Mouse (Mus musculus) limb, embryonic 14.5 days (tissue): ENCODE data around the gene Nsun7. TPM values are rescaled to one million over a fixed set of nuclear protein-coding genes. Genes with fewer than 3 reads are reported as not detected.

Source experiments
- ATAC-seq: fragments of 200-750 bp; cut with Nextera tagmentation; 2 replicates; pipeline ENCODE4 v1.8.0; 2017; ENCODE audit warnings: low read depth, moderate number of reproducible peaks, moderate TSS enrichment; ENCODE audit not compliant: low FRiP score
- DNase-seq: peaks from one replicate; pipeline ENCODE4 v3.0.0-alpha.2; 2015; ENCODE audit warnings: low spot score
- H3K27ac ChIP-seq: fragments of 300-500 bp; sonication (generic); replicated peaks from 2 replicates; pipeline ENCODE4 v1.5.1; 2014; ENCODE audit warnings: low read depth, mild to moderate bottlenecking, low read length, moderate library complexity, mixed read lengths
- H3K27me3 ChIP-seq: fragments of 300-500 bp; sonication (generic); 2 replicates; pipeline ENCODE4 v1.6.1; 2014; ENCODE audit warnings: low read length, mixed read lengths; ENCODE audit not compliant: control insufficient read depth, insufficient read depth
- H3K36me3 ChIP-seq: fragments of 300-500 bp; sonication (generic); 2 replicates; pipeline ENCODE4 v1.6.1; 2014; ENCODE audit warnings: mild to moderate bottlenecking, low read length, moderate library complexity, mixed read lengths; ENCODE audit not compliant: control insufficient read depth, insufficient read depth
- H3K4me1 ChIP-seq: fragments of 300-500 bp; sonication (generic); 2 replicates; pipeline ENCODE4 v1.6.1; 2014; ENCODE audit warnings: antibody characterized with exemption, low read length, mixed read lengths; ENCODE audit not compliant: control insufficient read depth, insufficient read depth
- H3K4me2 ChIP-seq: fragments of 300-500 bp; sonication (generic); replicated peaks from 2 replicates; pipeline ENCODE4 v1.6.1; 2014; ENCODE audit warnings: low read depth, mild to moderate bottlenecking, low read length, moderate library complexity; ENCODE audit not compliant: severe bottlenecking
- H3K4me3 ChIP-seq: fragments of 300-500 bp; sonication (generic); replicated peaks from 2 replicates; pipeline ENCODE4 v1.5.1; 2014; ENCODE audit warnings: low read length
- H3K9ac ChIP-seq: fragments of 300-500 bp; sonication (generic); 2 replicates; pipeline ENCODE4 v1.6.1; 2014; ENCODE audit warnings: mild to moderate bottlenecking, low read depth, low read length, moderate library complexity; ENCODE audit not compliant: severe bottlenecking
- H3K9me3 ChIP-seq: fragments of 300-500 bp; sonication (generic); 2 replicates; pipeline ENCODE4 v1.6.1; 2016; ENCODE audit warnings: low read length; ENCODE audit not compliant: control insufficient read depth
- POLR2A ChIP-seq: fragments of 200-500 bp; IDR thresholded peaks from 2 replicates; pipeline ENCODE4 v1.8.0; 2012; ENCODE audit warnings: inconsistent platforms, mild to moderate bottlenecking, moderate library complexity, borderline replicate concordance; ENCODE audit not compliant: insufficient read depth, insufficient read length; ENCODE audit errors: extremely low read depth
- WGBS: fragments of 180-500 bp; shearing (Covaris S2); extraction: QIAGEN DNeasy Blood & Tissue Kit; methylation state at CpG from one replicate; pipeline ENCODE4 v1.1.7; 2014; 5-methylcytosine and 5-hydroxymethylcytosine counted together
- polyA plus RNA-seq, 2 experiments: library from polyadenylated mRNA; depleted of rRNA in 1 of 2; stranded (reverse) in 1 of 2; unstranded in 1 of 2; fragments of >200 nt; fragmentation: Nextera tagmentation in 1 of 2; extraction: Ambion mirVana in 1 of 2; gene quantifications; 2 replicates each; pipeline versions ENCODE4 v1.2.1 to v1.2.3; 2012 to 2014

The Nsun7 gene
- 2.2 and 2.4 TPM in 2 replicates for polyA plus RNA-seq (2012; rRNA removed)
- 0.33 and 0.80 TPM in 2 replicates for polyA plus RNA-seq (2014; fragmentation: Nextera tagmentation; extraction: Ambion mirVana)

- Histone ChIP-seq H3K27me3 (no peaks in the 10 kb centered on the region), H3K36me3 (no peaks in the 10 kb centered on the region), H3K4me3 (peak within 1 kb of the TSS; percentile 63), H3K4me2 (peak within 1 kb of the TSS; percentile 92), H3K9ac (peak within 1 kb of the TSS; percentile 76), H3K9me3 (no peaks in the 10 kb centered on the region), H3K4me1 (no peaks in the 10 kb centered on the region), H3K27ac (no peak within 1 kb of the TSS)
- 2% methylated on average over 43 of the region's 44 CpGs for WGBS
- ATAC-seq (peak; percentile 76), DNase-seq (peak; percentile 45)
- no peak for TF ChIP-seq POLR2A
Observed at GRCm38 (mm10) chr5:66259756-66260448, at the start of gene Nsun7. TSS of gene Nsun7 (plus strand) at chr5:66259897.

DNA sequence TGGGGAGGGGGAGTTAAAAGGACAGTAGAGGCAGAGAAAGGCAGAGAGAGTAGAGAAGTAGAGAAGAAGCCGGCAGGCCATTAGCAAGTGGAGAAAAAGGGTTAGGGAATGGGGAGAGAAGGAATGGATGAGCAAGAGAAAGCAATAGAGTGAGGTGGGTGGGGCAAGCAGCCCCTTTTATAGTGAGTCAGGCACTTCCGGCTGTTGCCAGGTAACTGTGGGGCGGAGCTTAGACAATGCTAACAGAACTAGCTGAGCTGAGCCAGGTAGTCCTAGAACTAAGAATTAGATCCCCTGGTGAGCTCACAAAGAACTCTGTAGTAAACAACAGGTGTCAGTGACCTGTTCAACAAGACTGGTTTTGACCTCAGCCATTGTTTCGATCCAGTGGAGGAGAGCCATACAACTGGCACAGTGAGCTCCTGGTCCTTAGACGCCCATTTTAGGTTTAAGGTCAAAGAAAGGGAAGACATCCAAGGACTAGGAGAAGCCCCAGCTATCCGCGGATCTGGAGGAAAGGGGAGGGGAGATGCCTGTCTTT is 45.2 kb upstream of the Nsun7 start:
- Histone ChIP-seq H3K9me3 (no peaks in the 10 kb centered on the region), H3K27me3 (no peaks in the 10 kb centered on the region), H3K27ac (no peak overlapping the region), H3K36me3 (no peaks in the 10 kb centered on the region), H3K9ac (no peak overlapping the region), H3K4me1 (peaks cover 11% of the 10 kb centered on the region; the same call in 1 of the 2 replicates), H3K4me3 (no peak overlapping the region), H3K4me2 (no peak overlapping the region)
- no peak for DNase-seq
- no peak for ATAC-seq
- WGBS, result 71% methylated on average over 7 of the region's 7 CpGs
- no peak for TF ChIP-seq POLR2A

DNA sequence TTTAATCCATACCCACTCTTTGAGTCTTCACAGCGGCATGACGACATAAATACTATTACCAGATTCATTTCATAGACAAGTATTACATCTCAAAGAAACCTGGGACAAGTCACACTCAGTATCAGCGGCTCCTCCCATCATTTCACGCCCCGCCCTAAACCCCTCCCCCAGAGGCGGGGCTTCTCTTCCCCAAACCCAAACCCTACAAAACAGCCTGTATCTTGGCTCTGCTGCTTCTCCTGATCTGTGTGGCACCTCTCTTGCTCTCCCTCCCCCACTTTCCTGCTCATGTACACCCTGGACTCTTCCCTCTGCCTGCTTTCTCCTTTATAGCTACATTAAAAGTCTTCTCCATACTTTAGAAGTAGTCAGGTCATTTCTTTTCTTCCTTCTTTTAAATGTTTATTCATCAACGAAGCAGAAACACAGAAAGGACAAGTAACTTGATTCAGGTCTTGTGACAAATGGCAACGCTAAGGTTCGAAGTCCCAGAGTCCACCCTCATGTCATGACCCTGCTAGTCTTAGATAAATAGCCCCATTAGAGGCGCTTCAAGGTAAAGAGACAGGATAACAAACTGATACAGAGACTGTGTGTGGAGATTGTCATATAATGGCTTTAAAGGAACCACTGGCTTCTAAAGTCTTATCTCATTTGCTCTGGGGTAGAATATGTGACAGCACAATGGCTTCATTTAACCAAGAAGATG is 44.0 kb upstream of the Nsun7 start:
- ATAC-seq (no peak), DNase-seq (no peak)
- TF ChIP-seq POLR2A, result no peak
- Histone ChIP-seq H3K4me3 (no peak overlapping the region), H3K4me1 (peaks cover 11% of the 10 kb centered on the region; the same call in 1 of the 2 replicates), H3K9ac (no peak overlapping the region), H3K9me3 (no peaks in the 10 kb centered on the region), H3K27ac (no peak overlapping the region), H3K36me3 (no peaks in the 10 kb centered on the region), H3K4me2 (no peak overlapping the region), H3K27me3 (no peaks in the 10 kb centered on the region)
- WGBS, result 47% methylated on average over 10 of the region's 10 CpGs

- 43% methylated on average over 6 of the region's 6 CpGs for WGBS
- Histone ChIP-seq H3K9me3 (no peaks in the 10 kb centered on the region), H3K9ac (no peak overlapping the region), H3K27ac (no peak overlapping the region; the same call in 1 of the 2 replicates), H3K4me2 (peak overlapping the region; percentile 5), H3K4me3 (no peak overlapping the region), H3K4me1 (peaks cover 11% of the 10 kb centered on the region; the same call in 1 of the 2 replicates), H3K27me3 (no peaks in the 10 kb centered on the region), H3K36me3 (no peaks in the 10 kb centered on the region)
- ATAC-seq (peak; percentile 71), DNase-seq (peak; percentile 55)
- no peak for TF ChIP-seq POLR2A
Observed at GRCm38 (mm10) chr5:66219692-66220091, 40.0 kb upstream of the Nsun7 start.

GRCm38 (mm10) chr5:66220620-66221019 is 39.1 kb upstream of the Nsun7 start:
- no peak overlapping the region for H3K9ac ChIP-seq
- H3K4me3 ChIP-seq, result no peak overlapping the region
- H3K4me2 ChIP-seq, result no peak overlapping the region
- H3K36me3 ChIP-seq, result no peaks in the 10 kb centered on the region
- no peaks in the 10 kb centered on the region for H3K27me3 ChIP-seq
- 80% methylated on average over 9 of the region's 9 CpGs for WGBS
- no peak for DNase-seq
- no peak overlapping the region for H3K27ac ChIP-seq
- no peaks in the 10 kb centered on the region for H3K9me3 ChIP-seq
- ATAC-seq, result no peak
- peaks cover 11% of the 10 kb centered on the region; the same call in 1 of the 2 replicates for H3K4me1 ChIP-seq
- TF ChIP-seq POLR2A, result no peak
